Mouse (Mus musculus): ENCODE results near the gene Kir3dl1.
"Not testable (repeated sequence)": the region's sequence is repeated elsewhere in the genome, so short reads cannot be mapped to it uniquely, and the experiment has no call there.

The Kir3dl1 gene

DNA sequence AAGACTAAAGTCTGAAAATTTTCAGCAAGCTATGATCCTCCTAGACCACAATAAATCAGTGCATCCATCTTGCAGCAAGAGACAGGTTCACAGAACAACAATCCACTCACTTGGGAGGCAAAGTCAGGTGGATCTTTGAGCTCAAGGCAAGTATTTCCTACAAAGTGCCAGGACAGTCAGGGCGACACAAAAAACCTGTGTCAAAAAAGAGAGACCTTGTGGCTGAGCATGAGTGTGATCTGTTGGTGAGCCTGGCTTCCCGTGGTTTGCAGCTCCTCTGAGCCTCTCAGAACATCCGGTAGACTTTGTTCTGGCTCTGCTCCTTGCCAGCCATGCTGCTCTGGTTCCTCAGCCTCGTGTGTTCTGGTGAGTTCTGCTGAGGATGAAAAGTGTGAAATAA is at the start of gene Kir3dl1:
Kir3dl1 (plus strand) TSS at position 301 of the 400 bp plus-strand sequence.
- not testable (repeated sequence) for DNase-seq (ENCODE audit: low read depth, low spot score)

DNA sequence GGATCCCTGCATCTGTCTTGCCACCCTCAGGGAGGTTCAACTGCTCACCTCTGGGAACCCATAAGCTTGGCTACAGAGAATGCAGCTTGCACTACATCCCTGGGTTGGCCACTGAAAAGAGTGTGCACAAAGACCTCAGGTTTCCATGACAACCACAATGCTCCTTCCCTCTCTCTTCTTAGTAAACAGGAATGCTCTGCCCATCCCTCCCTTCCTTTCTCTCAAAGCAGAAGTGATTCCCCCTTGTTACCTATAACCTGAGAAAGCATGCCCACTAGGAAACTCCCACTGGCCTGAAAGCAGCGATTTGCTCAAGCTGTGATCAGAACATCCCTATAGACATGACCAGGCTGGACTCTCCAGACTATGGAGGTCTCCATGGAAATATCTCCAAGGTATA is 26.2 kb downstream of the Kir3dl1 start, which contains the start of gene Kir3dl2:
Kir3dl2 (minus strand) TSS at position 101 of the 400 bp plus-strand sequence.
- DNase-seq (ENCODE audit: low read depth, low spot score): not testable (repeated sequence)

DNA sequence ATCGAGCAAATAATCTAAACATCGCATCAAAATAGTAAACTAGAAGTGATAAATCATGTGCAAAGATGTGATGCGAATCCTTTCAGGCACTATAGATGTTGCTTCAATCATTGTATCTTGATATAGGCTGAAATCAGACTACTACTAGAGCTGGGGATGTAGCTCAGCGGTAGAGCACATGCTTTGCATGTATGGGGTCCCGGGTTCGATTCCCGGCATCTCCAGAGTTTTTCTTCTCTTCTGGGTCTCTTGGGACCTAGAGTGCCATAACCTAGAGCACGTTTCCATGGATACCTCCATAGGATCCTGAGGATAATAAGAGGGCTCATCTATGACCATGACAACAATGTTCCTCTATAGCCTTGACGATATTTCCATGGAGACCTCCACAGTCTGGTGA is 51.3 kb downstream of the Kir3dl1 start:
- DNase-seq (ENCODE audit: low read depth, low spot score): not testable (repeated sequence)
